Mouse (Mus musculus) cerebellum, adult (tissue): Measurements from ENCODE around the gene Glipr2.

ENCODE experiments used
- ATAC-seq: cut with Nextera tagmentation; 2 replicates; pipeline ENCODE4 v1.9.2; 2017; ENCODE audit warnings: mild to moderate bottlenecking, moderate library complexity, mixed read lengths; ENCODE audit not compliant: insufficient number of reproducible peaks, low FRiP score, low TSS enrichment

The Glipr2 gene

DNA sequence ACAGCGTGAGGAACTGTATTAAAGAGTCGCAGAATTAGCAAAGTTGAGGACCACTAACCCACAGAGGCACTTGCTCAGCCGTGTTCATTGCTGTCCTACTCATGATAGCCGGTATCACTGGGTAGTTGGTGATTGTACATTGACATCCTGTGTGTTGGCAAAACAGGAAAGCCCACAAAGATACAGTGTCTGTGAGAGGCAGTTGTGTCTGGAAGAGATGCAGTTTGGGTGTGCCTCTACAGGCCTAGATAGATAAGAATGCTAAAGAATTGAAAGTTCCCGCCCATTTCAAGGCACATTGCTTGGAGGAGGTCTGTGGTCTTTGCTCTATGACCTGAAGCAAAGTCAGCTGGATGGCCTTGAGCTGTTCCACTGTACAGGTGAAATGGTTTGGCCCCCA, 46.9 kb downstream of the Glipr2 start, which contains the start of gene Clta:
Gene Clta, plus strand, starts transcription at position 327 of the 400 bp plus-strand sequence.
- ATAC-seq: no peak

GRCm38 (mm10) chr4:44004623-44005409, 47.6 kb downstream of the Glipr2 start:
- ATAC-seq: no peak

DNA sequence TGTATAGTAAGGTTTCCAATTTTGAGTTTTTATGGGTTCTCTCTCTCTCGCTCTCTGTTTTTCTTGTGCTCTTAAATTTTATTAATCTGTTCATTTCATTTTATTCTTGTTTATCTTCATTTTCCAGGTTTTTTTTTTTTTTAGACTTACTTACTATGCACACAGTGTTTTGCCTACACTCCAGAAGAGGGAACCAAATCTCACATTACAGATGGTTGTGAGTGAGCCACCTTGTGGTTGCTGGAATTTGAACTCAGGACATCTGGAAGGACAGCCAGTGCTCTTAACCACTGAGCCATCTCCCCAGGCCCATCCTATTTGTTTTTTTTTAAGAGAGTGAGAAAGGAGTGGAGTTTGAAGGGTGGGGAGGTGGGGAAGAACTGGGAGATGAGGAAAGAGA, 53.0 kb downstream of the Glipr2 start:
- no peak for ATAC-seq

DNA sequence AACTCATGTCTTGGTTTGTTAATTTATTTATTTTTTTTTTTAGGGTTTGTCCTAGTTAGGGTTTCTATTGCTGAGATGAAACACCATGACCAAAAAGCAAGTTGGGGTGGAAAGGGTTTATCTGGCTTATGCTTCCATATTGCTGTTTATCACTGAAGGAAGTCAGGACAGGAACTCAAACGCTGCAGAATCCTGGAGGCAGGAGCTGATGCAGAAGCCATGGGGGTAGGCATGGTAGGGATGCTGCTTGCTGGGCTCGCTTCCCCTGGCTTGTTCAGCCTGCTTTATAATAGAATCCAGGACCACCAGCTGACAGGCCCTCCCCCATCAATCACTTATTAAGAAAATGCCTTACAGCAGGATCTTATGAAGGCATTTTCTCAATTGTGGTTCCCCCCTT, 53.7 kb downstream of the Glipr2 start:
- ATAC-seq: no peak

DNA sequence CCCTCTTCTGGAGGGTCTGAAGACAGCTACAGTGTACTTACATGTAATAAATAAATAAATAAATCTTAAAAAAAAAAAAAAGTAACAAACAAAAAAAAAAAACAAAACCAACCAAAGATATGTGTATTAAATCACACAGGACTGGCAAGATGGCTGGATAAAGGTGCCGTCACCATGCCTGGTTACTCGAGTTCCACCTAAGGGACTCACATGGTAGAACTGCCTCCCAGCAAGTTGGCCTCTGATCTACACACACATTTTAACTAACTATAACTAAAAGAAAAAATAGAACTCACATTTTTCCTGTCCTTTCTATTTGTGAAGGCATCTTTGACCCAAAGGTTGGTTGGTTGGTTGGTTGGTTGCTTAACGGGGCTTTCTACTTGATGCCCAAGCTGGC, 54.6 kb downstream of the Glipr2 start:
- ATAC-seq: no peak

GRCm38 (mm10) chr4:44012376-44013367, 55.5 kb downstream of the Glipr2 start:
- peak; percentile 100 for ATAC-seq

DNA sequence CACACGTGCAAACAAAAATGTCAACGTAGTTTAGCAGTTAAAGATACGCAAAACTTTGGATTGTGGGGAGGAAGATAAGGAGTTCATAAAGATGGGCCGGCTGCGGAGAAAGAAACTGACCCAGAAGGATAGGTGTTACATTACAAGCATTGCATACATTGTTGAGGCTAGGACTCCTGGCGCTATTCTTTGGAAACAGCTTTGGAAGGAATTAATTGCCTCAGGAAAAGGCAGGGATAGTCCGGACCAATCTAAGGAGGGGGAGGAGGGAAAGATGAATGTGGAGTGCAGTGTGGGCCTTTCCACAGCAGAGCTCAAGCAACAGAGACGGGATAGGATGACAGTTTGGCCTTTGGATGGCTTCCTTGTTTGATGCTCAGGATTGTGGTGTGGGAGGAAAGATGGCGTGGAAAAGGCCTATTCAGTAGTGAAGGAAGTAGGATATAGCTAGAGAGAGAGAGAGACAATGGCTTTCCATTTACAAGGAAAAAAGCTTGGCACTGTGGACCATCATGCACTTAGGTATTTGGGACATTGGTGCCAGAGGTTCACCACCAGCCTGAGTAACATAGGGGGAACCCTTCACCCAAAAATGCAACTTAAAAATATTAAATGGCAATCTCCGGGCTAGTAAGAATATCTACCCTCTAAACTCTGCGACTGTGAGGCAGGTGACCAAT, 56.3 kb downstream of the Glipr2 start:
- ATAC-seq: no peak

- ATAC-seq: no peak
Measured at GRCm38 (mm10) chr4:44016071-44016470, 58.9 kb downstream of the Glipr2 start.

- ATAC-seq: no peak
Measured at GRCm38 (mm10) chr4:44016791-44017190, 59.6 kb downstream of the Glipr2 start.

GRCm38 (mm10) chr4:44022323-44022722, 65.1 kb downstream of the Glipr2 start:
- ATAC-seq: no peak

- ATAC-seq: no peak
Measured at GRCm38 (mm10) chr4:44022766-44023165, 65.6 kb downstream of the Glipr2 start.

GRCm38 (mm10) chr4:44023681-44024080, 66.5 kb downstream of the Glipr2 start:
- ATAC-seq: no peak

DNA sequence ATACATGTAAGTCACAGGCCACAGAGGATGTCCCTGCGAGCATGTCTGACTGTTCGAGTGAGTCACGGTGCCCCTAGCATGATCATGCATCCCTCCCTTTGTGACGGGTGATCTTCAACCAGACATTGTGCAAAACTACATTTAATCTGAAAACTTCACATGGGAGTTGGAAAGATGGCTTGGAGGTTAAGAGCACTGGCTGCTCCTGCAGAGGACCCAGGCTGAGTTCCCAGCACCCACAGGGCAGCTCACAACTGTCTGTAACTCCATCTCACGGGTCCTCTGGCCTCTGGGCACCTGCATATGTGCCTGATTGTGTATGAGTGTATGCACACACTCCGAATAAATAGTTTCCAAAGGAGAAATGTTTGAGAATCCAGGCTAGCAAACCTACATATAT, 67.0 kb downstream of the Glipr2 start:
- ATAC-seq: no peak

DNA sequence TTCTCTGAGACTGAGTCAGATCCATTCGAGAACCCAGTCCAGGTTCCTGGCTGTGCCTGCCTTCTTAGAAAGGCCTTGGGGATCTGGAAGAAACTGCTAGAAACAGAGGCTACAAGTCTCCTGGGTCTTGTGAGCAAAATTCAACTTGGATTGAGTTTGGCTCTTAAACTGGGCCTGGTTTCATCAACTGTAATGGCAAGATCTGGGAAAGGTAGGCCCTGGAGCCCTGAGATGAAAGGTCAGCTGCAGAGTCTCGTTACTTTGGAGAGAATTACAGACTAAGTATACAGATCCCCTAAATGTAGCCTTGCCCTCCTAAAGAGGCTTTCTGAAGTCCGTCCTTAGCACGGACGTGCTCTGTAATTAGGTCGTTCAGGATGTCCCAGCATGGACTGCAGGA, 68.4 kb downstream of the Glipr2 start:
- no peak for ATAC-seq
